Mouse (Mus musculus) brain, adult 2 months (tissue): Measurements from ENCODE around the gene Ripor3.

Source experiments
- DNase-seq: peaks from one replicate; pipeline ENCODE4 v3.0.0; 2011; ENCODE audit warnings: low read depth, low spot score

The Ripor3 gene

GRCm38 (mm10) chr2:167932727-167933231 is 77.6 kb downstream of the Ripor3 start:
- DNase-seq = peak; percentile 20

DNA sequence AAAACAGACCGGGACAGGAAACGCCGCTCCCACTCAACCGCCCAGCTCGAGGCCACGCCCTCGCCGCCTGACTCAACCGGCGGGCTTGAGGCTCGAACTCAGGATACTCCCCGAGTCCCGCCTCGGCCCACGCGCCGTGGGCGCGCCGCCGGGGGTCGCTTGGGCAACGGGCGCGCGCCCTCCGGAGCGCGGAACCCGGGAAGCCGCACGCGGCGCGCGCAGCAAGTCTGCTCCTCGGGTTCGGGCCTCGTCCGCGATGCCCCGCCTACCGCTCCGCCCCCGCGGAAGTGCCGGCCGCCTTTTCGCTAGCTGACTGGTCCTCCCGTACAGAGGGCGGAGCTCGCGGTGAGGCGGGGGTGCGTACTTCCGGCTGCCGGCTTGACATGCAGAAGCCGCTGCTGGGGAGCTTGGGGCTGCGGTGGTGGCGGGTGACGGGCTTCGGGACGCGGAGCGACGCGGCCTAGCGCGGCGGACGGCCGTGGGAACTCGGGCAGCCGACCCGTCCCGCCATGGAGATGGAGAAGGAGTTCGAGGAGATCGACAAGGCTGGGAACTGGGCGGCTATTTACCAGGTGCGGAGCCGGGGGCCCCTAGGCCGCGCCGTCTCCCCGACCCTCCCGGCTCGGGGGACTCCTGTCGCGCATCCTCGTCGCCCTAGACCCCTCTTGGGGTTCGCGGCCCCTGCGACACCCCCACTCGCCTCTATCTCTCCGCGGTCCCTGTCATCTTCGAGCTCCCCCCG is 78.3 kb downstream of the Ripor3 start, which contains the start of gene Ptpn1:
Ptpn1 (plus strand) TSS at position 73 of the 742 bp plus-strand sequence.
- peak; percentile 98 for DNase-seq

DNA sequence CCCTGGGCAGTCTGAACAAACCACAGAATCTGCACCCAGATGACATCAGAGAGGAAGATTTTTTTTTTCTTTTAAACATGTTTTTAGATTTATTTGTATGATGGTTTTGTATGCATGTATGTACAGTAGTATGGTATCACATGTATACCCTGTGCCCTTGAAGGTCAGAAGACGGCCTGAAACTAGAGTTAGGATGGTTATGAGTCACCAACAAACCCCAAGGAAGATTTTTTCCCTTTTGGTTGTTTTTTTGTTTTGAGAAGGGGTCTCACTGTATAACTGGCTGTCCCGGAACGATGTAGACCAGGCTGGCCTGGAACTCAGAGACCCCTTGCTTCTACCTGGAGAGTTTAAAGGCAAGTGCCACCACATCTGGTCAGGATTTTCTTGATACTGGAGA is 79.4 kb downstream of the Ripor3 start:
- no peak for DNase-seq
